Mouse (Mus musculus) heart, embryonic 12.5 days (tissue): Measurements from ENCODE around the gene Nhsl2. TPM values are rescaled to one million over a fixed set of nuclear protein-coding genes. Genes with fewer than 3 reads are reported as not detected.

Experiments used
- ATAC-seq: fragments of 200-750 bp; cut with Nextera tagmentation; 2 replicates; pipeline ENCODE4 v1.8.0; 2017; ENCODE audit warnings: moderate TSS enrichment, moderate library complexity; ENCODE audit not compliant: insufficient number of reproducible peaks, low FRiP score
- H3K27ac ChIP-seq: fragments of 300-500 bp; sonication (generic); 2 replicates; pipeline ENCODE4 v1.5.1; 2016; ENCODE audit warnings: mild to moderate bottlenecking, moderate library complexity; ENCODE audit not compliant: poor library complexity, severe bottlenecking
- H3K27me3 ChIP-seq: fragments of 300-500 bp; sonication (generic); replicated peaks from 2 replicates; pipeline ENCODE4 v1.6.1; 2016; ENCODE audit warnings: mild to moderate bottlenecking, moderate library complexity
- H3K36me3 ChIP-seq: fragments of 300-500 bp; sonication (generic); 2 replicates; pipeline ENCODE4 v1.6.1; 2016; ENCODE audit warnings: mild to moderate bottlenecking, moderate library complexity
- H3K4me1 ChIP-seq: fragments of 300-500 bp; sonication (generic); replicated peaks from 2 replicates; pipeline ENCODE4 v1.6.1; 2016; ENCODE audit warnings: mild to moderate bottlenecking
- H3K4me2 ChIP-seq: fragments of 300-500 bp; sonication (generic); 2 replicates; pipeline ENCODE4 v1.6.1; 2016; ENCODE audit warnings: mild to moderate bottlenecking, moderate library complexity
- H3K4me3 ChIP-seq: fragments of 300-500 bp; sonication (generic); 2 replicates; pipeline ENCODE4 v1.5.1; 2016; ENCODE audit warnings: mild to moderate bottlenecking
- H3K9ac ChIP-seq: fragments of 300-500 bp; sonication (generic); 2 replicates; pipeline ENCODE4 v1.6.1; 2016; ENCODE audit warnings: mild to moderate bottlenecking, moderate library complexity
- H3K9me3 ChIP-seq: fragments of 300-500 bp; sonication (generic); replicated peaks from 2 replicates; pipeline ENCODE4 v1.6.1; 2016; ENCODE audit warnings: mild to moderate bottlenecking, moderate library complexity
- WGBS: fragments of 180-500 bp; shearing (Covaris S2); methylation state at CpG from one replicate; pipeline ENCODE4 v1.1.7; 2016; 5-methylcytosine and 5-hydroxymethylcytosine counted together
- polyA plus RNA-seq: library from polyadenylated mRNA; unstranded; fragments of >200 nt; fragmentation: Nextera tagmentation; extraction: Ambion mirVana; gene quantifications from 2 replicates; pipeline ENCODE4 v1.2.1, GENCODE M21; 2016

The Nhsl2 gene
- polyA plus RNA-seq, 1 experiment from 2014 or later, result 25.5 TPM

DNA sequence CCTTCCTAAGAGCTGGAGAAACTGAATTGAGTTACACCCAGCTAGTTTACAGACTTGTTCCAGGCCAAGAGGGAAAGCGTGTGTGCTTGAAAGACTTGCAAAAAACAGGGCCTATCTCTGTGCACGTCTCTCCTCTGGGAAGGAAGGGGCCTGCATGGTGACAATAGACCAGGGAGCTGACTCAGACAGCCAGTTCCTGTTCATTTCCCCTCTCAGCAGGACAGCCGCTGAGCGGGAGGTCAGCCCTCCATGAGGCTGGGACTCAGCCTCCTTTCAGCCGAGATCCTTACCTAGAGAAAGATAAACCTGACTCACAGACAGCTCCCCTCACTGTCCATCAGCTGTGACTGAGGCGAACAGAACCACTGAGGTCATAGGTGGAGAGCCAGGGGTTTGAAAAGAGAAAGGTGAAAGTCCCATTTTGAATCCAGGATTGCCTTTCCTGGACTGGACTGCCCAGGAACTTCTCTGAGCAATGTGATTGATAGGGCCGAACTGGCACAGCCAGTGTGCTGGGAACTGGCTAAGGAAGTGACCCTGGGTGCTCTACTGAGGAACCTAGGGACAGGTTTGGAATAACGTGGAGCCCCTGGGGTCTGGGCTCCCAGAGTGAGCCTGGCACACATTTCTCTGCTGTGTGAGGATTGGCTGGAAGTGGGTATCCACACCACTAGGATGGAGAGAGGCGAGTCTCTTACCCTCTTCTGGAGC, 168.2 kb downstream of the Nhsl2 start:
- 31% methylated on average over 9 of the region's 9 CpGs for WGBS
- Histone ChIP-seq H3K27ac (peak overlapping the region; percentile 82), H3K4me2 (peak overlapping the region; percentile 46), H3K4me3 (peak overlapping the region; percentile 17), H3K36me3 (no peaks in the 10 kb centered on the region), H3K4me1 (peaks cover 60% of the 10 kb centered on the region), H3K27me3 (0 out of 2 replicates have a peak, but pooled peaks cover 12% of the 10 kb centered on the region), H3K9me3 (no peaks in the 10 kb centered on the region), H3K9ac (peak overlapping the region; percentile 18; the same call in 1 of the 2 replicates)
- ATAC-seq, result 0 out of 2 replicates have a peak, but pooled peaks have one; percentile 38

DNA sequence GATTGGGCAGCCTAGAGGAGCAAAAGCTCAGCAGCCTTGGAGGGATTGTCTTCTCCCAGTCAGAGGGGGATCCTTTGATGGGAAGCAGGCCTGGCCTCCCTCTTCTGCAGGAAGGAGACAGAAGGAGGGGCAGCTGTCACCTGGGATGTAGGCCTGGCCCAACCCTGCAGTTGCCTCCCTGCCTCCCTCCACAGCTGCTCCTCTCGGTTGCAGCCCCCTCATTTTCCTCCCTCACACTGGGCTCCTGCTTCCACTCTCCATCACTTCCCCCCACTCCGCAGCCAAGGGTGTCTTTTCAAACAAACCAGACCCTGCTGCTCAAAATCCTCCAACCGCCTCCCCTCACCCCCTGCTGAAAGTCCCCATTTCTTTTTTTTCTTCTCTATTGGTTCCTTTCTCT, 169.7 kb downstream of the Nhsl2 start:
- Histone ChIP-seq H3K4me3 (0 out of 2 replicates have a peak overlapping the region, but pooled peaks have one; percentile 17), H3K9ac (0 out of 2 replicates have a peak overlapping the region, but pooled peaks have one; percentile 18), H3K27me3 (peaks cover 12% of the 10 kb centered on the region; the same call in 1 of the 2 replicates), H3K4me1 (peaks cover 66% of the 10 kb centered on the region), H3K9me3 (no peaks in the 10 kb centered on the region), H3K27ac (peak overlapping the region; percentile 82), H3K4me2 (peak overlapping the region; percentile 46), H3K36me3 (no peaks in the 10 kb centered on the region)
- 23% methylated on average over 3 of the region's 3 CpGs for WGBS
- ATAC-seq, result peak; percentile 74

DNA sequence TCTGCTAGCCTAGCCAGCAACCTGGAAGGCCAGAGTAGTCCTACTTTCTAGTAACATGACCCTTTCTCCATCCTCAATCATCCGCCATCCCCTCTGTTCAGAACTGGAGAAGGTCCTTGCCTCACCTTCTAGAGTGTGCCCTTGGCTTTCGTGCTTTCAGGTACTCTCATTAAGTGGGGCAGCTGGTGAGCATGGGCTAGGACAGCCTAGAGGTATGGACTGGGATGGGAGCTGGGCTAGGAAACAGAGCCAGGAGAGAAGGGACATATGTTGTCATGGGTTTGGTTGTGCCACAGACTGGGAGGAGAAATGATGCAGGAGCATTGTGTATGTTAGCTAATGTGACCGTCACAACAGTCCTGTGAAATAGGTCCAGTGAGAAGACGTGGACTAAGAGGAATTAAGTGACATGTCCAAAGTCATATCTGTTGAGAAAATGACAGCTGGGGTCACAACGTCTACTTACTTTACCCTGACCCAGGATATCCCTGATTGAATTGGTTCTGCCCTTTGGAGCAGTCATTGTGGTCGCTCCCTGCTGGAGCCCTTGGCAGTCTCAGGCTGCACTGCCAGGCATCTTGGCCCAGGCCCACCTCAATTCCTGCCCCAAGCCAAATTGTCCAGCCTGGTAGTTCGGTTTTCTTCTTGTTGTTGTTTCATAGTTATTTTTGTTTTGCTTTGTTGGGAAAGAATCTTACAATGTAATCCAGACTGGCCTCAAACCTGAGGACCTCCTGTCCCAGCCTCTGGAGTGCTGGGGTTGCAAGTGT, 170.5 kb downstream of the Nhsl2 start:
- no peak for ATAC-seq
- peaks cover 11% of the 10 kb centered on the region; the same call in 1 of the 2 replicates for H3K27me3 ChIP-seq
- peaks cover 65% of the 10 kb centered on the region for H3K4me1 ChIP-seq
- WGBS, result 51% methylated on average over 7 of the region's 7 CpGs
- H3K9me3 ChIP-seq, result no peaks in the 10 kb centered on the region
- H3K9ac ChIP-seq, result no peak overlapping the region
- peak overlapping the region; percentile 82 for H3K27ac ChIP-seq
- H3K4me2 ChIP-seq, result peak overlapping the region; percentile 46
- H3K4me3 ChIP-seq, result no peak overlapping the region
- H3K36me3 ChIP-seq, result no peaks in the 10 kb centered on the region

DNA sequence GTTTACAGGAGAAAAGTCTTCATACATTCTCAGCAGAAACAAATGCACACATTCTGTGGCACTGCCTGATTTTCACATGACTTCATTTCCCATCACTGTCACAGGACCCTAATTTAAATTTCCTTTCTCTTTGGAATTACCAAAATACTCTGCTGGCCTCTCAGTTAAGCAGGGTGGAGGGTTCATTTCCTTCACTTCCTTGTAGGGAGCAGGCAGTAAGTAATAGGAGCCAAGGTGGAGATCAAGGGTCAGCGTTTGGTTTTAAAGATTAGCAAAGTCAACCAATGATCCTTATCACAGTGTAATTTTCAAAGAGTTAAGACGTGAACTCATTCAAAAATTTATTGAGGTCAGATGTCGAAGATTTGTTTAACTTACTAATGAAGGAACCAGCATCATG, 175.8 kb downstream of the Nhsl2 start:
- Histone ChIP-seq H3K9me3 (no peaks in the 10 kb centered on the region), H3K9ac (no peak overlapping the region), H3K4me2 (no peak overlapping the region), H3K36me3 (no peaks in the 10 kb centered on the region), H3K27ac (no peak overlapping the region), H3K4me3 (no peak overlapping the region), H3K4me1 (peaks cover 29% of the 10 kb centered on the region), H3K27me3 (peaks cover 6% of the 10 kb centered on the region; the same call in 1 of the 2 replicates)
- 65% methylated on average over 3 of the region's 3 CpGs for WGBS
- no peak for ATAC-seq

DNA sequence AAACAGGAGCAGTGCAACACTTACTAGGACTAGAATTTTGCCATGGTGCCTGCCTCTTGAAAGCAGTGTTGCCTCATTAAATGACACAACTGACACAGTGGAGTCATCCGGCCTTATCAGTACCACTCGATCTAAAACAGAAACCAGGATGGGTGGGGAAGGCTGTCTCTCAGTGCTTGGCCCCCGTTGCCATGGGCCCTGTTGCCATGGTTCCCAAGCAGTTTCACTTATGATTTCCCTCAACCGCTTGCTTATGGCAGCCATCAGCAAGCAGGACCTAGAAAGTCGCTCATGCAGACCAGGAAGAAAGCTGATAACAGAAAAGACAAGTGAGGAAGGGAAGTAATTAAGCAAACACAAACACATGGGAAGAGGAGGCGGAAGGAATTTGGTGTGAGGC, 182.7 kb downstream of the Nhsl2 start:
- WGBS, result 29% methylated on average over 6 of the region's 6 CpGs
- Histone ChIP-seq H3K27me3 (0 out of 2 replicates have a peak, but pooled peaks cover 3% of the 10 kb centered on the region), H3K4me2 (no peak overlapping the region), H3K9me3 (no peaks in the 10 kb centered on the region), H3K4me3 (no peak overlapping the region), H3K36me3 (no peaks in the 10 kb centered on the region), H3K27ac (no peak overlapping the region), H3K4me1 (peaks cover 27% of the 10 kb centered on the region), H3K9ac (no peak overlapping the region)
- no peak; the same call in 1 of the 2 replicates for ATAC-seq

DNA sequence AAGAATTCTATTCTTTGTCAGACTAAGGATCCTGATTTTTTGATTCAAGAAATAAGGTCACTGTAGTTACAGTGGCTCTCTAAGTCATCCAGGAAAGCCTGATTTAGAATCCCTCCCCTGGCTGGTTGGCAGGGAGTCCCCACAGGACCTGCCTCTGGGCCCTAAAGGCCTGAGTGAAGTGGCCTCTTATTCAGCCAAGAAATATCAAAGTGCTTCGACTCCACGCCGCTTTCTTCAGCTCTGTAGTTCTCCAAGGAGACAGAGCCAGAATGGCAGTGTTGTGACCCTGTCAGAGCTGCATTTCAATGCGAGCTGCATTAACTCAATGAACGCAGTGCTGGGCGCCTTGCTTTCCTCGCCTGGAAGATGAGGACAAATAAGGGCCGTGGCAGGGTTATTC, 183.2 kb downstream of the Nhsl2 start:
- Histone ChIP-seq H3K27me3 (0 out of 2 replicates have a peak, but pooled peaks cover 3% of the 10 kb centered on the region), H3K9ac (no peak overlapping the region), H3K27ac (peak overlapping the region; percentile 54; the same call in 1 of the 2 replicates), H3K4me3 (no peak overlapping the region), H3K4me2 (no peak overlapping the region), H3K9me3 (no peaks in the 10 kb centered on the region), H3K36me3 (no peaks in the 10 kb centered on the region), H3K4me1 (peaks cover 33% of the 10 kb centered on the region)
- no peak for ATAC-seq
- WGBS, result 56% methylated on average over 8 of the region's 8 CpGs

DNA sequence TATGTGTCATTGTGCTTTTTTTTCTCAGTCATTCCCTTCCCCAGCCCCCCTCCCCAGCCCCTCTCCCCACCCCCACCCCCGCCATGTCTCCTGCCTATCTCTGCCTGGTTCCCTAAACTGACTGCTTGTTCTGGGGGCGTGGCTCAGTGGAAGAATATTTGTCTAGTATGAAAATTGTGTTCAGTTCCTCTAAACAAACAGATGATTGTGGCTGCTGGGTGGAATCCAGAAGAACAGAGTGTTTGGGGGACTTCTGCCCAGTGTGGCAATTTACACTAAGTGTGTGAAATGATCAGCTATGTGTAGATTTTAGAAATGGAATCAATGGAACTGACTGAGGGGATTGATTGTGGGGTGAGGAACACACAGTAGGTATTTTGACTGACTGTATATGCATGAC, 184.4 kb downstream of the Nhsl2 start:
- no peak overlapping the region for H3K9ac ChIP-seq
- 71% methylated on average over 2 of the region's 2 CpGs for WGBS
- H3K4me2 ChIP-seq, result no peak overlapping the region
- H3K9me3 ChIP-seq, result no peaks in the 10 kb centered on the region
- H3K4me3 ChIP-seq, result no peak overlapping the region
- H3K27me3 ChIP-seq, result 0 out of 2 replicates have a peak, but pooled peaks cover 3% of the 10 kb centered on the region
- H3K4me1 ChIP-seq, result peaks cover 38% of the 10 kb centered on the region
- no peaks in the 10 kb centered on the region for H3K36me3 ChIP-seq
- no peak overlapping the region for H3K27ac ChIP-seq
- no peak for ATAC-seq

DNA sequence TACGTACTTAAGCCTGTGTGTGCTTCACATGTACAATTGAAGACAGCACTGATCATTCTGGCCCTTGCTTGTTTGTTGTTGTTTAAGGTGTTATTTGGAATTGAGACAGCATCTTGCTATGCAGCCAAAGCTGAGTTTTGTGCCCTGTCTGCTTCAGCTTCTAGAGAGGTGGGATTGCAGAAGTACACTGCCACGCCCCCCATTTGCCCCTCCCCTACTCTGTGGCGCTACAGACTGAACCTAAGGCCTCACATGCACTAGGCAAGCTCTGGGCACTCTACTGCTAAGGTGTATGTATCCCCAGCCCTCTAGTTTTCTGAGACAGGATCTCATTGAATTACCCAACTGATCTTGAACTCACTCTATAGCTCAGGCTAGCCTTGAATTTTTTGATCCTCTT, 186.5 kb downstream of the Nhsl2 start:
- no peak for ATAC-seq
- no peaks in the 10 kb centered on the region for H3K36me3 ChIP-seq
- H3K4me2 ChIP-seq, result no peak overlapping the region
- H3K4me3 ChIP-seq, result no peak overlapping the region
- H3K4me1 ChIP-seq, result peaks cover 33% of the 10 kb centered on the region
- 64% methylated on average over 3 of the region's 3 CpGs for WGBS
- H3K9ac ChIP-seq, result no peak overlapping the region
- no peaks in the 10 kb centered on the region for H3K27me3 ChIP-seq
- H3K9me3 ChIP-seq, result no peaks in the 10 kb centered on the region
- no peak overlapping the region for H3K27ac ChIP-seq

DNA sequence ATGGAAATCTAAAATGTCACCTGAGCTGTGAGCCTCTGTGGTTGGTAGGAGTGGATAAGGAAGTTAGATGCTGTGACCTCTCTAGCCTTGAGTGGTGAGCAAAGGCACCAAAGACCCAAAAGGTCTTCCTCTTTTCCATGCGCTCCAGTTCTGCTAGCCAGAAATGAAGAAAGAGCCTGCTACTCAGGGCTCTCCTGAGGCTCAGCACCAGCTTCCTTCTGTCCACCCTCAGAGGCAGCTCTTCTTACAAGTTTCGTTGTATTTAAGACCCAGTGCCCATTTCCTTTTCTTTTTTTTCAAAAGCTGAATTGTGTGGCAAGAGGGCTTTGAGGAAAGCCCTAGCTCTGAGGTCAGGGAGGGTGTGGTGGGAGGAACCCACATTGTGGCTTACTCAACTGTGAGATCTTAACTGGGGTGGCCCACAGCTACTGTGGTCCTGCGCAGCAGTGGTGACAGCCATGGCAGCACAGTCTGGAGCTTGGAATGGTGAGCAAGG, 187.7 kb downstream of the Nhsl2 start:
- H3K36me3 ChIP-seq, result 0 out of 2 replicates have a peak, but pooled peaks cover 4% of the 10 kb centered on the region
- H3K9me3 ChIP-seq, result no peaks in the 10 kb centered on the region
- WGBS, result 76% methylated on average over 3 of the region's 3 CpGs
- H3K9ac ChIP-seq, result no peak overlapping the region
- no peak overlapping the region for H3K4me3 ChIP-seq
- H3K4me2 ChIP-seq, result no peak overlapping the region
- no peak for ATAC-seq
- peaks cover 29% of the 10 kb centered on the region for H3K4me1 ChIP-seq
- no peaks in the 10 kb centered on the region for H3K27me3 ChIP-seq
- H3K27ac ChIP-seq, result no peak overlapping the region

DNA sequence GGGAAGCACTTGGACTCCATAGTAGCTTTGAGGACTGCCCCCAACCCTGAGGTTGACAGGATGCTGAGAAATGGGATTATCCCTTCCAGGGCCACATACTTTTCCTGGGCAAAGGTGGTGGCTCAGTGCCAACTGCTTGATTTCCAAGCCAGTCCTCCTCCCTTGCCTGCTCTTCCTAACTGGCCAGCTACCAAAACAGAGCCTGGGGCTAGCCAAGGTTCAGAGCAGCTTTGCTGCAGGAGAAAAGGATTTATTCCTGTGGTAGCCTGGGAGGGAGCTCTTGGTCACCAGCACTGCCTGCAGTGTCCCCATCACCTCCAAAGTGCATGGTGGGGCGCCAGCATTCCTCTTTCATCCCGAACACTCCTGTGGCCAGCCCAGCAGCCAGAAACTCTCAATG, 188.3 kb downstream of the Nhsl2 start:
- Histone ChIP-seq H3K4me3 (no peak overlapping the region), H3K27ac (peak overlapping the region; percentile 28; the same call in 1 of the 2 replicates), H3K36me3 (0 out of 2 replicates have a peak, but pooled peaks cover 4% of the 10 kb centered on the region), H3K4me2 (no peak overlapping the region), H3K27me3 (no peaks in the 10 kb centered on the region; the same call in 1 of the 2 replicates), H3K9ac (no peak overlapping the region), H3K9me3 (no peaks in the 10 kb centered on the region), H3K4me1 (peaks cover 26% of the 10 kb centered on the region)
- ATAC-seq, result no peak
- WGBS, result 54% methylated on average over 2 of the region's 2 CpGs

DNA sequence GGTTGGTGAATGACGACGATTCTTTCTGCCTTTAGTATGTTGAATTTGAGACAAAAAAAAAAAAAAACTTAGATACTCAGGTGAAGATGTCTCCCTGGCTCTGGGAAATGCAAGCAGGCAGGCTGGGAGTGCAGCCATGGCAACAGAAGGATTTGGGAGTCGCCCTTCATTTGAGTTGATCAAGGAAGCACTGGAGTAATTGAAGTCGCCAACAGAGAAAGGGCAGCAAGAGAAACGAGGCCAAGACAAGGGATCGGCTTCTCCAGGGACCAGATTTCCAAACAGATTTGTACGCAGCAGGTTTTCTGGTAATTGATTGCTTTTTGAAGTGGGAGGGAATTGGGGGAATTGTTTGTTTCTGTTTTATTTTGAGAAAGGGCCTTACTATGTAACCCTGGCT, 192.4 kb downstream of the Nhsl2 start:
- no peak overlapping the region for H3K4me2 ChIP-seq
- no peaks in the 10 kb centered on the region; the same call in 1 of the 2 replicates for H3K27me3 ChIP-seq
- no peak overlapping the region for H3K27ac ChIP-seq
- peaks cover 13% of the 10 kb centered on the region for H3K4me1 ChIP-seq
- H3K36me3 ChIP-seq, result 0 out of 2 replicates have a peak, but pooled peaks cover 4% of the 10 kb centered on the region
- WGBS, result 73% methylated on average over 7 of the region's 7 CpGs
- no peaks in the 10 kb centered on the region for H3K9me3 ChIP-seq
- no peak overlapping the region for H3K9ac ChIP-seq
- no peak for ATAC-seq
- H3K4me3 ChIP-seq, result no peak overlapping the region
